Mouse (Mus musculus) neural tube, embryonic 12.5 days (tissue): Measurements from ENCODE around the gene Hjurp. TPM values are rescaled to one million over a fixed set of nuclear protein-coding genes. Genes with fewer than 3 reads are reported as not detected.

ENCODE experiments used
- ATAC-seq: fragments of 200-750 bp; cut with Nextera tagmentation; 2 replicates; pipeline ENCODE4 v1.8.0; 2017; ENCODE audit warnings: low read depth, mild to moderate bottlenecking, moderate TSS enrichment, moderate library complexity; ENCODE audit not compliant: low FRiP score
- H3K27ac ChIP-seq: fragments of 300-500 bp; sonication (generic); 2 replicates; pipeline ENCODE4 v1.5.1; 2016
- H3K27me3 ChIP-seq: fragments of 300-500 bp; sonication (generic); replicated peaks from 2 replicates; pipeline ENCODE4 v1.6.1; 2016; ENCODE audit warnings: mild to moderate bottlenecking
- H3K36me3 ChIP-seq: fragments of 300-500 bp; sonication (generic); 2 replicates; pipeline ENCODE4 v1.6.1; 2016; ENCODE audit warnings: mild to moderate bottlenecking
- H3K4me1 ChIP-seq: fragments of 300-500 bp; sonication (generic); 2 replicates; pipeline ENCODE4 v1.6.1; 2016
- H3K4me2 ChIP-seq: fragments of 300-500 bp; sonication (generic); replicated peaks from 2 replicates; pipeline ENCODE4 v1.6.1; 2016; ENCODE audit warnings: mild to moderate bottlenecking
- H3K4me3 ChIP-seq: fragments of 300-500 bp; sonication (generic); 2 replicates; pipeline ENCODE4 v1.5.1; 2016
- H3K9ac ChIP-seq: fragments of 300-500 bp; sonication (generic); 2 replicates; pipeline ENCODE4 v1.6.1; 2016; ENCODE audit warnings: mild to moderate bottlenecking
- H3K9me3 ChIP-seq: fragments of 300-500 bp; sonication (generic); 2 replicates; pipeline ENCODE4 v1.6.1; 2016; ENCODE audit warnings: mild to moderate bottlenecking
- WGBS: fragments of 180-500 bp; shearing (Covaris S2); methylation state at CpG from one replicate; pipeline ENCODE4 v1.1.7; 2016; 5-methylcytosine and 5-hydroxymethylcytosine counted together
- polyA plus RNA-seq: library from polyadenylated mRNA; unstranded; fragments of >200 nt; fragmentation: Nextera tagmentation; extraction: Ambion mirVana; gene quantifications from 2 replicates; pipeline ENCODE4 v1.2.1, GENCODE M21; 2016

Gene Hjurp
- polyA plus RNA-seq, 1 experiment from 2014 or later = 135 TPM

- Histone ChIP-seq H3K9ac (no peak overlapping the region), H3K27me3 (no peaks in the 10 kb centered on the region), H3K4me2 (no peak overlapping the region), H3K4me3 (no peak overlapping the region), H3K27ac (no peak overlapping the region), H3K9me3 (peaks cover 40% of the 10 kb centered on the region), H3K4me1 (no peaks in the 10 kb centered on the region), H3K36me3 (no peaks in the 10 kb centered on the region)
- 51% methylated on average over 4 of the region's 4 CpGs for whole genome bisulfite sequencing
- no peak for ATAC-seq
Observed at GRCm38 (mm10) chr1:88218591-88218990, 58.8 kb downstream of the Hjurp start.

- WGBS = 77% methylated on average over 9 of the region's 9 CpGs
Observed at GRCm38 (mm10) chr1:88218051-88218450, 59.4 kb downstream of the Hjurp start.

GRCm38 (mm10) chr1:88217576-88217975, 59.9 kb downstream of the Hjurp start:
- Histone ChIP-seq H3K27ac (no peak overlapping the region), H3K4me2 (no peak overlapping the region), H3K4me1 (no peaks in the 10 kb centered on the region), H3K9me3 (peaks cover 50% of the 10 kb centered on the region), H3K36me3 (no peaks in the 10 kb centered on the region), H3K9ac (no peak overlapping the region), H3K4me3 (no peak overlapping the region), H3K27me3 (no peaks in the 10 kb centered on the region)
- 43% methylated on average over 3 of the region's 3 CpGs for WGBS
- ATAC-seq = no peak

More at GRCm38 (mm10) chr1:88218051-88218450, 59.4 kb downstream of the Hjurp start:
- no peak overlapping the region for H3K9ac ChIP-seq
- no peaks in the 10 kb centered on the region for H3K36me3 ChIP-seq
- no peak overlapping the region for H3K27ac ChIP-seq
- no peaks in the 10 kb centered on the region for H3K27me3 ChIP-seq
- no peak for ATAC-seq
- H3K4me1 ChIP-seq = no peaks in the 10 kb centered on the region
- no peak overlapping the region for H3K4me3 ChIP-seq
- no peak overlapping the region for H3K4me2 ChIP-seq
- peaks cover 46% of the 10 kb centered on the region for H3K9me3 ChIP-seq

GRCm38 (mm10) chr1:88217144-88217543, 60.3 kb downstream of the Hjurp start:
- H3K9me3 ChIP-seq = peaks cover 53% of the 10 kb centered on the region
- no peaks in the 10 kb centered on the region for H3K36me3 ChIP-seq
- ATAC-seq = no peak
- no peak overlapping the region for H3K4me2 ChIP-seq
- WGBS = 62% methylated on average over 2 of the region's 2 CpGs
- H3K27ac ChIP-seq = no peak overlapping the region
- no peaks in the 10 kb centered on the region for H3K27me3 ChIP-seq
- no peak overlapping the region for H3K4me3 ChIP-seq
- H3K4me1 ChIP-seq = no peaks in the 10 kb centered on the region
- no peak overlapping the region for H3K9ac ChIP-seq

GRCm38 (mm10) chr1:88216551-88216950, 60.9 kb downstream of the Hjurp start:
- Histone ChIP-seq H3K4me2 (no peak overlapping the region), H3K27me3 (no peaks in the 10 kb centered on the region), H3K36me3 (no peaks in the 10 kb centered on the region), H3K4me1 (no peaks in the 10 kb centered on the region), H3K9me3 (peaks cover 57% of the 10 kb centered on the region), H3K27ac (no peak overlapping the region), H3K9ac (no peak overlapping the region), H3K4me3 (no peak overlapping the region)
- ATAC-seq = no peak
- 59% methylated on average over 2 of the region's 2 CpGs for WGBS

GRCm38 (mm10) chr1:88215466-88216380, 61.7 kb downstream of the Hjurp start:
- no peak overlapping the region for H3K4me3 ChIP-seq
- H3K9me3 ChIP-seq = peaks cover 60% of the 10 kb centered on the region
- no peaks in the 10 kb centered on the region for H3K36me3 ChIP-seq
- no peak overlapping the region for H3K9ac ChIP-seq
- H3K4me2 ChIP-seq = no peak overlapping the region
- 71% methylated on average over 10 of the region's 10 CpGs for WGBS
- ATAC-seq = no peak
- no peaks in the 10 kb centered on the region for H3K27me3 ChIP-seq
- no peak overlapping the region for H3K27ac ChIP-seq
- H3K4me1 ChIP-seq = no peaks in the 10 kb centered on the region

GRCm38 (mm10) chr1:88214462-88214952, 62.9 kb downstream of the Hjurp start:
- no peak for ATAC-seq
- 83% methylated on average over 2 of the region's 2 CpGs for WGBS
- no peaks in the 10 kb centered on the region for H3K36me3 ChIP-seq
- H3K27ac ChIP-seq = no peak overlapping the region
- H3K9me3 ChIP-seq = peaks cover 60% of the 10 kb centered on the region
- H3K4me2 ChIP-seq = no peak overlapping the region
- no peaks in the 10 kb centered on the region for H3K27me3 ChIP-seq
- H3K4me1 ChIP-seq = no peaks in the 10 kb centered on the region
- H3K4me3 ChIP-seq = no peak overlapping the region
- no peak overlapping the region for H3K9ac ChIP-seq

- no peak for ATAC-seq
- no peak overlapping the region for H3K4me2 ChIP-seq
Observed at GRCm38 (mm10) chr1:88213766-88214461, 63.5 kb downstream of the Hjurp start.

GRCm38 (mm10) chr1:88213061-88213460, 64.4 kb downstream of the Hjurp start:
- Histone ChIP-seq H3K9me3 (peaks cover 60% of the 10 kb centered on the region), H3K4me1 (no peaks in the 10 kb centered on the region), H3K4me2 (no peak overlapping the region), H3K27me3 (no peaks in the 10 kb centered on the region), H3K27ac (no peak overlapping the region), H3K4me3 (no peak overlapping the region), H3K36me3 (no peaks in the 10 kb centered on the region), H3K9ac (no peak overlapping the region)
- no peak for ATAC-seq
- 80% methylated on average over 1 of the region's 1 CpGs for WGBS

More at GRCm38 (mm10) chr1:88213766-88214461, 63.5 kb downstream of the Hjurp start:
- Histone ChIP-seq H3K36me3 (no peaks in the 10 kb centered on the region), H3K27ac (no peak overlapping the region), H3K4me1 (no peaks in the 10 kb centered on the region), H3K9me3 (peaks cover 60% of the 10 kb centered on the region), H3K27me3 (no peaks in the 10 kb centered on the region), H3K4me3 (no peak overlapping the region), H3K9ac (no peak overlapping the region)
- 85% methylated on average over 2 of the region's 2 CpGs for whole genome bisulfite sequencing

Other genes starting within 250 kb of the Hjurp start
- gene Ugt1a10, start 222.2 kb downstream of the Hjurp start, polyA plus RNA-seq = not detected in 2 replicates
- gene Ugt1a9, start 206.8 kb downstream of the Hjurp start, polyA plus RNA-seq = not detected in 2 replicates
- gene Ugt1a8, start 189.8 kb downstream of the Hjurp start, polyA plus RNA-seq = not detected in 2 replicates
- 0.79 and 0.98 TPM in 2 replicates for gene Ugt1a7c, start 182.6 kb downstream of the Hjurp start, polyA plus RNA-seq
- not detected in 2 replicates for gene Ugt1a6b, start 174.4 kb downstream of the Hjurp start, polyA plus RNA-seq
- gene Ugt1a6a, start 142.8 kb downstream of the Hjurp start, polyA plus RNA-seq = 0.09 and 0.65 TPM in 2 replicates
- not detected in 2 replicates for gene Ugt1a5, start 111.6 kb downstream of the Hjurp start, polyA plus RNA-seq
- not detected in 2 replicates for gene Ugt1a2, start 77.0 kb downstream of the Hjurp start, polyA plus RNA-seq
- 16.4 and 17.7 TPM in 2 replicates for gene Dnajb3, start 71.9 kb downstream of the Hjurp start, polyA plus RNA-seq
- not detected in 2 replicates for gene Ugt1a1, start 65.7 kb downstream of the Hjurp start, polyA plus RNA-seq
- gene Mroh2a, start 50.6 kb downstream of the Hjurp start, polyA plus RNA-seq = 1.3 and 1.5 TPM in 2 replicates
- not detected in 2 replicates for gene Trpm8, start within 50 bp of the Hjurp start, polyA plus RNA-seq
- gene Spp2, start 129.3 kb upstream of the Hjurp start, polyA plus RNA-seq = not detected in 2 replicates
- not detected in 2 replicates for gene Glrp1, start 232.4 kb upstream of the Hjurp start, polyA plus RNA-seq